Mouse (Mus musculus) brain, embryonic 14.5 days (tissue): ENCODE measurements at regions not wholly inside any gene's neighbourhood (a gene's known extent, or its start where the extent isn't known, plus 50 kb on each side); places are given as distances from the start of the nearest gene placed in this dataset.

Experiments
- CTCF ChIP-seq: fragments of 200-500 bp; IDR thresholded peaks from 2 replicates; pipeline ENCODE4 v1.5.1; 2012; ENCODE audit warnings: inconsistent platforms, mild to moderate bottlenecking, moderate library complexity, borderline replicate concordance; ENCODE audit not compliant: insufficient read depth, insufficient read length; ENCODE audit errors: extremely low read depth
- POLR2A ChIP-seq: fragments of 200-500 bp; IDR thresholded peaks from 2 replicates; pipeline ENCODE4 v1.6.1; 2012; ENCODE audit warnings: mild to moderate bottlenecking, inconsistent platforms, borderline replicate concordance; ENCODE audit not compliant: poor library complexity, insufficient read depth, insufficient read length, severe bottlenecking; ENCODE audit errors: extremely low read depth

GRCm38 (mm10) chr16:62468846-62469245 is 317.8 kb downstream of the Nsun3 start:
- TF ChIP-seq POLR2A, result no peak
- TF ChIP-seq CTCF, result no peak
